Mouse (Mus musculus) ovary, postnatal 36 days (tissue): ENCODE measurements at regions not wholly inside any gene's neighbourhood (a gene's known extent, or its start where the extent isn't known, plus 50 kb on each side); places are given as distances from the start of the nearest gene placed in this dataset.
A peak's percentile ranks its signal among the peaks of the same experiment; 100 is the strongest.

Source experiments
- DNase-seq: peaks from one replicate; pipeline ENCODE4 v3.0.0; 2022; ENCODE audit warnings: low spot score, mixed read lengths

DNA sequence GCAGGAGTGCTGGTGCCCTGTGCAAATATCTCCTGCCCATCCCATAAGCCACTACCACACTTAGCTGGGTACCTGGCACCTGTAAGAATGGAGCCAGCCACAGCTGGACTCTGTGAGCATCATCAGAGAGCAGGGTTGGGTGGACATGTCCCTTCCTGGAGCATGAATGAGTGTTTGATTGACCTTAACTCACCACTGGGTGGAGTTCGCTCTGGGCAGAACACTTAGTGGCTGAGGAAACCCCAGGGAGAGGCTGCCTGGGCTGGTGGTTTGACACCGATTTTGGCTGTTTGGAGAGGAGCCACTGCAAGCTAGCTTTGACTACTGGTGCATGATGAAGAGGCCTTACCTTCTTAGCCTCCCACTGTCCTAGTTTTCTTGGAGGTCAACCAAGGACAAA lies 208.3 kb upstream of the Rnaseh2b start:
- DNase-seq, result no peak

- no peak for DNase-seq
Measured at GRCm38 (mm10) chr14:62088174-62088573, 204.2 kb upstream of the Rnaseh2b start.

- no peak for DNase-seq
Measured at GRCm38 (mm10) chr14:62117532-62117931, 174.9 kb upstream of the Rnaseh2b start.

GRCm38 (mm10) chr14:62118542-62118953 lies 173.8 kb upstream of the Rnaseh2b start:
- DNase-seq, result peak; percentile 26

DNA sequence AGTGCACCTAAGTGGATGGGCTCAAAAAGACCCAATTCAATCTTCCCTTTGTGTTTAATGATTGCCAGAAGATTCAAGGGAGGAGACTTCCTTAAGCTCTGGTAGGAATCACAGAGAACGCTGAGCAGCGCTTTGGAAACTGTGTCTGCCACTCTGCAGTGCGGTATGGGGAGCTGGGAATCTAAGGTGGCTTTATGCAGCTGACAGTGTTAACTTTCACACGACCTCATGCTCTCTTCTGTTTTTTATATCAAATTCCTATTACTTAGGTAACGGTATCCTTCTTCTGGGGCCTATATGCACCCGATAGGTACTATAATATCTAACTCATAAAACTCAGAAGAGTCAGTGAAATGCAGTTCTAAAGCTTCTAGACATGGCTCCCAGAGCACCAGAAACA lies 163.5 kb upstream of the Rnaseh2b start:
- no peak for DNase-seq

- DNase-seq, result no peak
Measured at GRCm38 (mm10) chr14:62132353-62132816, 160.0 kb upstream of the Rnaseh2b start.

DNA sequence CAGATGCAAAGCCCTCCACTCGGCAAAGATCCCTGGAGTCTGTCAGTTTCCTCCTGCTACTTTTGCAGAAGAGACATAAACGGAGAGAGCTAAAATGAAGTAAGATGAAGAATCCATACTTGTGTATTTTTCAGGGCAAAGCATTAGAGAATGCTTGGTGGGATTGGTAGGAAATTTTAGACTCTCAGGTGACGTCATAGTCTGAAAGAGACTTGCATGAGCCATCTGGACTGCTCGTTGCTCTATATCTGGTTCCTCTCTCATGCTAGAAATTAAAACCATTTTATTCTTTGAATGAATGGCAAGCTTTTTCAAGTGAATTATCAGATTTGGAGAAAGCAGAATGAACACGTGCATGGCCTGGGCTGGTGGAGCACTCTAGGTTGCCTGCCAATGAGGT lies 154.4 kb upstream of the Rnaseh2b start:
- no peak for DNase-seq

GRCm38 (mm10) chr14:62144385-62145030 lies 147.9 kb upstream of the Rnaseh2b start:
- DNase-seq, result no peak

- DNase-seq, result no peak
Measured at GRCm38 (mm10) chr14:62157038-62157716, 135.2 kb upstream of the Rnaseh2b start.

DNA sequence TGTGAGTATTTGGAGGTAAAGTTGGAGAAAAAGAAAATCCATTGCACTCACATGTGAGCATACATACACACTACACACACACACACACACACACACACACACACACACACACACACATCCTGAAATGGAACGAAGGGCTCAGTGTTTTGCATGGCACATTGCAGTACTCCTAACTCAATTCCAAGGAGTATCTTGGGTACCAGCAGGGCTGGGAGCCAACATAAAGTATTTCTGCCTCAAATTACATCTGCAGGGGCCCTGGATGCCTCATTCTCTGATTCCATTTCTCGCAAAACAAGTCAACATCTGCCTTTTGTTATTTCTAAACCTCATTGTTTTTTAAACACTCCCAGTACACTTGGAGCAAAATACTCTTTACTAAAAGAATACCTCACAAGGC lies 132.7 kb upstream of the Rnaseh2b start:
- DNase-seq, result no peak

DNA sequence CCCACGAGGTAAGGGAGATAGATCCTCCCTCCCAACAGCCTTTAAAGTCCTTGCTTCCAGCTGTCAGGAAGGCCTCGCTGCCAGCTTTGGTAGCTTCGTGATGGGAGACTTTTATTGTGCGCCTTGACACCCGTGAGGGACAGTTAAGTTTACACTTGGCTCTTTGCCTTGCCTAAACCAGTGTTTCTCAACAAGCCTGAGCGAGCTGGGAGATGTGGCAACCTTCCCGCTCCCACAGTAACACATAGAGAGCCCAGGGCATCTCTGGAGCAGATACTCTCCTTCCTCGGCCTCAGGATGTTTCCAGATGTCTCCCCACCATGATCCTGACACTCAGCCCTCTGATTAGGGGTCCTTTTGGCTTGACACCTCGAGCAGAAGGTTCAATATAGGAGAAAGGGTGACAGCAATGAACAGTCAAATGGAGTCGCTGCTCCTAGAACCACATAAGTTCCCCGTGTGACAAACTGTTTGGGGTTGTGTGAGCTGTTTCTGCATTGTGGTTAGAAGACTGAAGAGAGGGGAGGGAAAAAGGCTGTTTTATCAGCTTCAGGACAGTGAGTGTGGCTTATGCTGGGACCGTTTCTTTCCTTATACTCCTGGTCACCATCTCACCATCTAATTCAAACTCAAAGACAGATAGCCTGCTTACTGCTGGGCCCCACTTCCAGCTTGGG lies 129.1 kb upstream of the Rnaseh2b start:
- DNase-seq, result peak; percentile 19

DNA sequence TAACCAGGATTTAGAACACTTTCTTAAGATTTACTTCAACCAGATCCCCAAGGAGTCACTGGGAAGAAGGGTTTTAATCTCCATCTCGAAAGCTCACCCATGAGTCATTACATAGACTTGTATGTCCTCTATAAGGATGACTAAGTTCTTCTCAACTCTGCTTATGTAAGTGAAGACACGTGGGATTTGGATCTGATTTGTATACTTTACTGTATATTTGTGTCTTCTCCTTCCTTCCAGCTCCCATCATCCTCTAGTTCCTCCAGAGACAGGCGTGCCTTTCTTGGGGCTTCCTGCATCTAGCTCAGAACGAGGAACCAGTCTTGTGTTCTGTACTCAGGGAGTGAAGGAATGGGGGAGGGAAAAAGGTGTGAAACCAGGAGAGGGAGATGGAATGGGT lies 127.5 kb upstream of the Rnaseh2b start:
- no peak for DNase-seq

DNA sequence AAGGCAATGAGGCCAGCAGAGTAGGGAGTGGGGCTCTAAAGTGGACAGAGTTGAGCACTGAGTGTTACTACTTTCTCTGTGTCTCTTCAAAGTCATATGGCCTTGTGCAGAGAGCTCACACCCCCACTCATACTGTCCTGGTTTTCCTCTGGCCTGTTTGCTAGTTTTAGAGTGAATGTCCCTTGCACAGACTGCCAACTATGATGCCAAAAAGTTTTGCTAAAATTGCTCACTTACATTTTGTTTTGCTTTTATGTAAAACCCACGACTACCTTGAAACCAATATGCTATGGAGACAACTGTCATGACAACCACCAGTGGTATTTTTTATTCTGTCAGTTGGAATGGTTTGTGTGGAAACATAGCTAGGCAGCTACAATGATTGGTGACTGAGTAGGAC lies 126.4 kb upstream of the Rnaseh2b start:
- DNase-seq, result no peak

DNA sequence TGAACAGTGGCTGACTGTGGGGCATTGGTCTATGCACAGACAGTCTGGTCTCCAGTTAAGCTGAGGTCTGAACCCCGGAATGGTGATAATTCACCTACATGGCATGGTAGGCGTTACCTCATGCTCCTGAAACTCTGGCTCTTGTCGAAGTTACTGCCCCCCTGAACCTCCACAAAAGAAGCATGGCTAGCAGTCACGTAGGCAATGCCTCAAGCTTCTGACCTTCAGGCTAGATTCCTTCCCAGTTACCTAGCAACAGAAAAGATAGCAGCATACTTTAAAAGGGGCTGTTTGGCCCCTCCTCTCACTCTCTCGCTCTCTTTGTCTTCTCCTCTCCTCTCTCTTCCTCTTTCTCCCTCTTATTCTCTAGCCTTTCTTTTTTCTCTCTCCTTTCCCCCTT lies 125.8 kb upstream of the Rnaseh2b start:
- no peak for DNase-seq

GRCm38 (mm10) chr14:62167090-62167489 lies 125.3 kb upstream of the Rnaseh2b start:
- DNase-seq, result no peak

GRCm38 (mm10) chr14:62168711-62169110 lies 123.7 kb upstream of the Rnaseh2b start:
- DNase-seq, result no peak

DNA sequence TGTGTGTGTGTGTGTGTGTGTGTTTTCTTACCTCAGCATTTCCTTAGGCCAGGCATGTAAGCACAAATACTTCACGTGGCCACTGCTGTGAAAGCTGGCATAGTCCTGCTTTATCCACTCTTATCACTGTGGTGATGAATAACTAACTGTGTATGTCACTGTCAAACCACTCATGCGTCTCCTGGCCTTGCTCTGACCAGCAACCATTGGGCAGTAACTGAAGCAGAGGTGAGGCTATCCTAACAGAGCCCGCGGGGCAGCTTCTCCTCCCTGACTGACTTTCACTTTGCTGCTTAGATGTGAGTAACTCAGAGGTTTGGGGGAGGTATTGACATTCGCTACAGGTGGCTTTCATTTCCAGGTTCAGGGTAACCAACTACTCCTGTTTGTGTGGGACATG lies 122.0 kb upstream of the Rnaseh2b start:
- DNase-seq, result no peak

GRCm38 (mm10) chr14:62171256-62172047 lies 120.9 kb upstream of the Rnaseh2b start:
- no peak for DNase-seq

GRCm38 (mm10) chr14:62173835-62174530 lies 118.4 kb upstream of the Rnaseh2b start:
- peak; percentile 14 for DNase-seq

DNA sequence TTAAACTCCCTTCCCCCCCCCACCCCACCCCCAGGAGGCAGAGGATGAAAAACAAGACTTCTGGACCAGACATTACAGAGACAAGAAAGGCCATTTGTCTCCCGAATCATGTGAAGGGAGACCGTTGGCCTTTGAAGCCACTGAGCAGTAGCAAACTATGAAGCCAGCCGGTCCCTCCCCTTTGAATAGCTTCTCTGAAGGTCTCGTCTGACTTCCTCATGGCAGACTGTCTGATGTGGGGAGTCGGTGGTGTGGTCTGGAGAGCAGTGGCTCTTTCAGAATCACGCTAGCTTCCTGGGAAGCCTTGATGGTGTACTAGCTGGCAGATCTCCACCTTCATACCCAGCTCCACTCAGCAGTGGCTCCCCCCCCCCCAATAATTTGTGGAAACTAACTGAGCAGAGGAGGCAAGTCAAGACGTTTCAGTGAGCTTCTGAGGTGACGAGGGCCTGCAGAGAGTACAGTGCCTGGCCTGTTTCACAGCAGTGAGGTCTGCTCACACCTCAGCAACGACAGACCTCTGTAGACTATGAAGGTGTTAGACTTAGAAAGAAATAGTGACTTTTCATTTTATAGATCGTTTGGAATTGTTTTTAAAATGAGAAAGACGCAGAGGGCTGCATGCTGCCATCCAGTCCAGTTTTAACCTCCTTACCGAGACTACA lies 116.9 kb upstream of the Rnaseh2b start:
- no peak for DNase-seq

DNA sequence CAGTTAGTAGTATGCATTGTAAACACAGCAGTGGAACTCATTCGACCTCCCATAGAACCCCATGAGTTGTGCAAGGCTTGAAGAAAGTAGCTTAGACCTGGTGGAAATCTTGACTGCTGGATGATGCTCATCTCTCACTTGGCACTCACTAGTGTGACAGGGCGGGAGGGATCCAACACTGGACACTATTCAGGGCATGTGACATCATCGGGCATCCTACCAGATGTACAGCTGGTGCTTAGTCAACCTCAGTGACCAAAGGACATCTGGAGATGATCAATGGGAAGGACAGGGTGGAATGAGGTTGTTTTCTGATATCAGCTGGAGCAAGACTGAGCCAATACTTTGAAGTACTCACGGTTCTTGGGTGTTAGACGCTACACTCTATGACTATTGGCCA lies 114.9 kb upstream of the Rnaseh2b start:
- no peak for DNase-seq
